Mouse (Mus musculus) G1E (cell line): Measurements from ENCODE around the gene Cbx5.

Experiments
- CTCF ChIP-seq: IDR thresholded peaks from 2 replicates; pipeline ENCODE4 v1.5.1; 2012; ENCODE audit warnings: low read depth, low read length, inconsistent platforms, mixed read lengths
- GATA2 ChIP-seq: IDR thresholded peaks from 2 replicates; pipeline ENCODE4 v1.6.1; 2012; ENCODE audit warnings: low read depth, low read length, inconsistent platforms, borderline replicate concordance
- TAL1 ChIP-seq: conservative IDR thresholded peaks from 2 replicates; pipeline ENCODE4 v1.6.1; 2012; ENCODE audit warnings: low read depth, low read length, inconsistent platforms, mixed read lengths

DNA sequence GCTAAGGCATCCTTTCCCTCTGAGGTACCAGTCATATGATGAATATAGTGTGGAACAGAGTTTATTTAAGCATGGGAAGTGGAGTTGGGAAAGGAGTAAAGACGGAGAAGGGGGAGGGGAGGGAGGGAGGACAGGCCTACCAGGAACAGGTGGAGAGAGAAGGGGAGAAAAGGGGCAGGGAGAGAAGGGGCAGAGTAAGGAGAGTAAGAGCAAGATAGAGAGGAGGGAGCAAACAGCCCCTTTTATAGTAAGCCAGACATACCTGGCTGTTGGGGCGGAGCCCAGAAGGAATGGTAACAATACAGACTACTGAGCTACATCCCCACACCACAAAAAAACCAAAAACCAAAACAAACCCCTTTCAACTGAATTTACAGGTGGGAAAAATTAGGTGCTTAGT lies 23.6 kb downstream of the Cbx5 start:
- TF ChIP-seq CTCF: no peak
- TF ChIP-seq GATA2: no peak
- no peak for TF ChIP-seq TAL1
